Mouse (Mus musculus) ZHBTc4 (cell line): ENCODE results near the gene Arfgef2.

Experiments used
- DNase-seq: peaks from one replicate; pipeline ENCODE4 v3.0.0-alpha.2; 2011; ENCODE audit warnings: low read depth, low spot score

The Arfgef2 gene

GRCm38 (mm10) chr2:166905711-166906522 is 100.5 kb downstream of the Arfgef2 start, which contains the start of gene Cse1l:
Cse1l (plus strand) TSS chr2:166906040.
- DNase-seq, result peak; percentile 98

- peak; percentile 39 for DNase-seq
Observed at GRCm38 (mm10) chr2:166906523-166907182, 101.3 kb downstream of the Arfgef2 start.

- DNase-seq, result no peak
Observed at GRCm38 (mm10) chr2:166909729-166910128, 104.3 kb downstream of the Arfgef2 start.

- DNase-seq, result no peak
Observed at GRCm38 (mm10) chr2:166910536-166910935, 105.1 kb downstream of the Arfgef2 start.

- DNase-seq, result no peak
Observed at GRCm38 (mm10) chr2:166923971-166924370, 118.6 kb downstream of the Arfgef2 start.

- no peak for DNase-seq
Observed at GRCm38 (mm10) chr2:166933943-166934342, 128.6 kb downstream of the Arfgef2 start.

- DNase-seq, result no peak
Observed at GRCm38 (mm10) chr2:166934416-166934815, 129.0 kb downstream of the Arfgef2 start.

GRCm38 (mm10) chr2:166935582-166935981 is 130.2 kb downstream of the Arfgef2 start:
- no peak for DNase-seq

GRCm38 (mm10) chr2:166936166-166936565 is 130.8 kb downstream of the Arfgef2 start:
- no peak for DNase-seq

GRCm38 (mm10) chr2:166943146-166943545 is 137.8 kb downstream of the Arfgef2 start:
- DNase-seq, result no peak

- no peak for DNase-seq
Observed at GRCm38 (mm10) chr2:166944346-166944745, 139.0 kb downstream of the Arfgef2 start.

- no peak for DNase-seq
Observed at GRCm38 (mm10) chr2:166945456-166945855, 140.1 kb downstream of the Arfgef2 start.
